7 mouse cellular contexts compared by ENCODE assay signal in genomic region chr13:36726951-36727778, GRCm38 (mm10). TPM values are rescaled to one million over a fixed set of nuclear protein-coding genes. Genes with fewer than 3 reads are reported as not detected.
DNase-seq lines count a peak whose midpoint lies in the region; ATAC-seq and TF ChIP-seq lines count a peak whose summit lies in the region.

No protein-coding gene starts in this region.

- no peaks in the 10 kb centered on the region for H3K36me3 ChIP-seq in ES-Bruce4 (ENCODE audit: control insufficient read depth, insufficient read depth, low read length, poor library complexity, severe bottlenecking)
- no peaks in the 10 kb centered on the region for H3K36me3 ChIP-seq in hindbrain, embryonic 15.5 days
- H3K36me3 ChIP-seq in liver, embryonic 12.5 days, result no peaks in the 10 kb centered on the region

- no peaks in the 10 kb centered on the region for H3K4me1 ChIP-seq in ES-Bruce4 (ENCODE audit: control insufficient read depth, insufficient read depth, low read length)
- peaks cover 33% of the 10 kb centered on the region for H3K4me1 ChIP-seq in hindbrain, embryonic 15.5 days (replicated peaks)
- peaks cover 13% of the 10 kb centered on the region; the same call in 1 of the 2 replicates for H3K4me1 ChIP-seq in liver, embryonic 12.5 days

- H3K9ac ChIP-seq in ES-Bruce4 (ENCODE audit: low read depth, poor library complexity, severe bottlenecking), result no peak overlapping the region
- peak overlapping the region; percentile 52 for H3K9ac ChIP-seq in hindbrain, embryonic 15.5 days
- 0 out of 2 replicates have a peak overlapping the region, but pooled peaks have one; percentile 17 for H3K9ac ChIP-seq in liver, embryonic 12.5 days

- TF ChIP-seq CTCF in ES-Bruce4 (IDR thresholded peaks at IDR 0.05; ENCODE audit: low read depth, low read length), result no peak

- under 1% methylated on average over 34 of the region's 34 CpGs for WGBS in hindbrain, embryonic 15.5 days
- WGBS in liver, embryonic 12.5 days (ENCODE audit: insufficient replicate concordance), result 2% methylated on average over 34 of the region's 34 CpGs

- no peak for TF ChIP-seq POLR2A in ES-Bruce4 (IDR thresholded peaks at IDR 0.05; ENCODE audit: insufficient read depth, low read length)

- H3K27me3 ChIP-seq in ES-Bruce4 (ENCODE audit: control insufficient read depth, insufficient read depth, low read length, poor library complexity, severe bottlenecking), result peaks cover 52% of the 10 kb centered on the region
- peaks cover 33% of the 10 kb centered on the region for H3K27me3 ChIP-seq in hindbrain, embryonic 15.5 days
- H3K27me3 ChIP-seq in liver, embryonic 12.5 days (replicated peaks), result peaks cover 99% of the 10 kb centered on the region

- TF ChIP-seq EP300 in ES-Bruce4 (IDR thresholded peaks at IDR 0.05; ENCODE audit: insufficient read depth, low read depth, low read length), result no peak

- DNase-seq in embryo, embryonic 9.5 days (ENCODE audit: extremely low spot score), result peak; percentile 74
- peak; percentile 72 for DNase-seq in retina, embryonic 14.5 days (ENCODE audit: low spot score)

- ATAC-seq in CD4-positive, CD25-positive, alpha-beta regulatory T cell, adult 4 months, result peak; percentile 53
- ATAC-seq in hindbrain, embryonic 15.5 days (ENCODE audit: low FRiP score, low read depth), result peak; percentile 33; the same call in 1 of the 2 replicates
- ATAC-seq in liver, embryonic 12.5 days, result no peak
- no peak for ATAC-seq in erythroid progenitor cell, adult 5-6 weeks (replicated peaks; ENCODE audit: low FRiP score, poor library complexity, severe bottlenecking)

- H3K27ac ChIP-seq in ES-Bruce4 (ENCODE audit: insufficient read depth, low read length), result no peak overlapping the region
- H3K27ac ChIP-seq in hindbrain, embryonic 15.5 days (replicated peaks), result peak overlapping the region; percentile 95
- no peak overlapping the region for H3K27ac ChIP-seq in liver, embryonic 12.5 days

- H3K9me3 ChIP-seq in ES-Bruce4 (replicated peaks; ENCODE audit: control insufficient read depth, insufficient read depth, low read length, poor library complexity, severe bottlenecking), result no peaks in the 10 kb centered on the region
- H3K9me3 ChIP-seq in hindbrain, embryonic 15.5 days, result no peaks in the 10 kb centered on the region
- no peaks in the 10 kb centered on the region for H3K9me3 ChIP-seq in liver, embryonic 12.5 days (replicated peaks)

- peak overlapping the region; percentile 72 for H3K4me2 ChIP-seq in hindbrain, embryonic 15.5 days
- peak overlapping the region; percentile 48 for H3K4me2 ChIP-seq in liver, embryonic 12.5 days

- peak overlapping the region; percentile 60 for H3K4me3 ChIP-seq in ES-Bruce4 (ENCODE audit: low read depth, low read length)
- peak overlapping the region; percentile 46 for H3K4me3 ChIP-seq in hindbrain, embryonic 15.5 days
- peak overlapping the region; percentile 26 for H3K4me3 ChIP-seq in liver, embryonic 12.5 days

RNA-seq across cellular contexts. Expression of gene Nrn1, which starts 7.8 kb away (rescaled TPM):
- 10 to 100 TPM; 56.1 to 63.6 TPM for polyA plus RNA-seq in CD4-positive, CD25-positive, alpha-beta regulatory T cell, adult 4 months (2017; shearing (Covaris generic))
- 1.9 and 2.4 TPM in 2 replicates for polyA plus RNA-seq in ES-Bruce4 (2011; ENCODE audit: insufficient read depth, insufficient read length, low read depth, missing spikeins)
- polyA plus RNA-seq in hindbrain, embryonic 15.5 days (2015; fragmentation: Nextera tagmentation; extraction: Ambion mirVana), result 76.0 and 78.5 TPM in 2 replicates
- polyA plus RNA-seq in liver, embryonic 12.5 days (2016; fragmentation: Nextera tagmentation; extraction: Ambion mirVana), result 2.1 and 2.5 TPM in 2 replicates
- not detected in 2 replicates for total RNA-seq in erythroid progenitor cell, adult 5-6 weeks (2015; ENCODE audit: low replicate concordance)
- not detected in 2 replicates for total RNA-seq in erythroid progenitor cell, adult 5-6 weeks (2017; ENCODE audit: low replicate concordance)

Comparison
In these comparisons a context has a peak if more than half of its experiments do, and no peak if none do; other contexts are left out.
1. ATAC-seq: peak in CD4-positive, CD25-positive, alpha-beta regulatory T cell, adult 4 months (single experiment) and hindbrain, embryonic 15.5 days (single experiment); none in liver, embryonic 12.5 days (single experiment) and erythroid progenitor cell, adult 5-6 weeks (single experiment).
2. RNA of gene Nrn1, which starts 7.8 kb away (polyA plus RNA-seq): 76.0 to 78.5 TPM in hindbrain, embryonic 15.5 days and 56.1 to 63.6 TPM in CD4-positive, CD25-positive, alpha-beta regulatory T cell, adult 4 months; 2.1 to 2.5 TPM in liver, embryonic 12.5 days and 1.9 to 2.4 TPM in ES-Bruce4; every median in the first group is over 10 times any median in the second.
3. Peak in every context shown above with its lines, with median percentiles within 50 percentile points of each other: H3K4me3 ChIP-seq.